Mouse (Mus musculus): ENCODE data around the gene Hipk2. TPM values are rescaled to one million over a fixed set of nuclear protein-coding genes. Genes with fewer than 3 reads are reported as not detected.
A peak's percentile ranks its signal among the peaks of the same experiment; 100 is the strongest.

Gene Hipk2
- polyA plus RNA-seq, 1 experiment from 2014 or later, result 21.8 TPM

DNA sequence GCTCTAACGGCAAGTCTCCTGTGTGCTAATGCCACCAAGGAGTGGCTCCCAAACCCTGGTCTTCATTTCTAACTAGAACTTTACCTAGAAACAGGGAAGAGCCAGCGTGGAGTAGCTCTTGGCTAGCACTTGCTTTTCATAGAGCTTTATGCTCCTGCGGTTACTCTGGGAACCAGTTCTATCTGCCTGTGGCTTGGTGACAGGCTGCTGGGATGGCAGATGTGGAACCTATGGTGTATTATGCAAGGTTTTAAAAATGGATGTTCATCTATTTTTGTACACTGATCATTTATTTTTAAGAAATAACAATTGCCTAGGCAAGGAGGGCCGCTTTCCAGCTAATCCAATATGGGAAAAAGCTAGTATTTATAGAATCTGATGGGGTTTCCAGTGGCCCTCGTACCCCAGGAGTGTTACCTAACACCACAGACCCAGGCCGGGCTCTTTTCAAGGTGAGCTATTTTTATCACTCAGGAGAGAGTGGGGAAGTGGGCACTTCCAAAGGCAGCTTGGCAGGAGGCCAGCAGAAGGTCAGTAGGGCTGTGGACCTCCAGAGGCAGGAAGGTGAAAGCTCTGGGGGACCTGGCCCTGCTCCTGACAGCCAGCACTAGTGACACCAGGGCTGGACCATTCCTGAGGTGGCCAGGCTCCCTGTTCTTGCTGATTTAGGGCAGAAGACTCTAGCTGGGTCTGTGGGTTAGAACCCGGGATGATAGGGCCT lies 171.5 kb downstream of the Hipk2 start:
- WGBS, result 90% methylated on average over 7 of the region's 7 CpGs
- peaks cover 92% of the 10 kb centered on the region for H3K36me3 ChIP-seq
- H3K4me3 ChIP-seq, result no peak overlapping the region
- no peaks in the 10 kb centered on the region for H3K4me1 ChIP-seq
- H3K9me3 ChIP-seq (replicated peaks), result no peaks in the 10 kb centered on the region
- H3K27ac ChIP-seq, result no peak overlapping the region
- no peaks in the 10 kb centered on the region for H3K27me3 ChIP-seq (ENCODE audit: low read depth, poor library complexity, severe bottlenecking)
- DNase-seq (ENCODE audit: low spot score), result no peak

DNA sequence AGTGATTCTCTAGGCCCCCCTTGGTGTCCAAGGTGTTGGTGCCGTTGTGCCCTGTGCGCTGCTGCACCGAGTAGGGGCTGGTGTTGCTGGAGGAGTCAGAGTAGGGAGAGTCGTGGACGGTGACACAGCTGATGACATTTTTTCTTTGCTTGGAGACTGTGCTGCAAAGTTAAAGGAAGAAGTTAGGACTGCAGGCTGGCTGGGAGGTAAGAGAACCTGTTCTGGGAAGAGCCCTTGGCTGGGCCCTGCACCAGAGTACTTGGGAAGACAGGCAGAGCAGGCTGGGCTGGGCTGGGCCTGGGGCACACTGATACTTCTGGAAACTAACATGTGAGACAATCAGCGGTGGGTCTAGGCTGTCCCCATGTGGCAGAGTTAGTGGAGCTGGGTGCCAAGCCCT lies 172.4 kb downstream of the Hipk2 start:
- 92% methylated on average over 6 of the region's 6 CpGs for WGBS
- no peak overlapping the region for H3K4me3 ChIP-seq
- H3K36me3 ChIP-seq, result peaks cover 92% of the 10 kb centered on the region
- DNase-seq (ENCODE audit: low spot score), result no peak
- no peaks in the 10 kb centered on the region for H3K9me3 ChIP-seq (replicated peaks)
- H3K4me1 ChIP-seq, result no peaks in the 10 kb centered on the region
- no peak overlapping the region for H3K27ac ChIP-seq
- H3K27me3 ChIP-seq (ENCODE audit: low read depth, poor library complexity, severe bottlenecking), result no peaks in the 10 kb centered on the region

DNA sequence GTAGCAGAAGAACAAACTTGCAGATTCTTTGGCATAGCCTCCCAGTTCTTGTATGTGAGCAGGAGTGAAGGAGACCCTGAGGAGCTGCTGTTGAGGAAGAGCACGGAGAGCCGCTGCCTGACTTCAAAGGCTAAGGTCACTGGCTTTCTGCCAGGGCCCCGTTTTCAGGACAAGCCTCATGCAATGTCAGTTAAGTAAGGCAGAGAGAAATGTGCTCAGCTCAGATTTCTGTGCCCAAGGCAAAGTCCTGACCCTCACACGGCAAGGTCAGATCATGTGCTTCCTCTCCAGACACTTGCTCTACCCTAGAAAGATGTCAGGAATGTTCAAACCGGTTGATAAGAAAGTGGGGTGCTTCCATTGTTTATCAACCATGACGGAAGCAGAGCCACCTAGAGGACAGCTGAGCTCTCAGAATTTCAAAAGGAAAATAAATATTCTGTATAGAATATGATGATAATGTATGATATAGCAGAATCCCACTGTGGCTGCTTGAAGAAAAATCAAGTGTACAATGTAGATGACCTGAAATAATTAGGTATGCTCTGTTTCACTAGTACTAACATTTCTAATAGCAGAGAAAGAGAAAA lies 173.1 kb downstream of the Hipk2 start:
- Histone ChIP-seq H3K4me1 (no peaks in the 10 kb centered on the region), H3K36me3 (peaks cover 92% of the 10 kb centered on the region), H3K27me3 (ENCODE audit: low read depth, poor library complexity, severe bottlenecking) (no peaks in the 10 kb centered on the region), H3K4me3 (no peak overlapping the region), H3K9me3 (replicated peaks) (no peaks in the 10 kb centered on the region), H3K27ac (no peak overlapping the region)
- no peak for DNase-seq (ENCODE audit: low spot score)
- WGBS, result 59% methylated on average over 6 of the region's 6 CpGs

DNA sequence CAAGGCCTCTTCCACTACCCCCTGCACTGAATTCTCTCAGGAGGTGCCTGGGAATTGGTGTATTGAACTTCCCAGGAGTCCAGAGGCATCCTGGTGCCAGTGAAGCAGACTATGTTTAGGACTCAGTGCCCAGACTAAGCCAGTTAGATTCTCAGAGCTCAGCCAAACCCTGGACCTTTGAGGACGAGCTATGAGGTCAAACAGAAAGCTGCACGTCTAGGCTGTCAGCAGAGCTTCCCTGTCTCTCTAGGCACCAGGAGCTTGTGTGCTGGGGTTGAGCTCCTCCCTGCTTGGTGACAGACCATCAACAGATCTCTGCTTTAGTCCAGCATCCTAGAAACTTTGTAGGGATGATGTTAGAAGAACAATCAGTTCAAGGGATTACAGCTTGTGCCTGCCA lies 174.5 kb downstream of the Hipk2 start:
- Histone ChIP-seq H3K4me1 (no peaks in the 10 kb centered on the region), H3K36me3 (peaks cover 88% of the 10 kb centered on the region), H3K9me3 (replicated peaks) (no peaks in the 10 kb centered on the region), H3K27ac (no peak overlapping the region), H3K27me3 (ENCODE audit: low read depth, poor library complexity, severe bottlenecking) (no peaks in the 10 kb centered on the region), H3K4me3 (no peak overlapping the region)
- no peak for DNase-seq (ENCODE audit: low spot score)
- 59% methylated on average over 2 of the region's 2 CpGs for WGBS

DNA sequence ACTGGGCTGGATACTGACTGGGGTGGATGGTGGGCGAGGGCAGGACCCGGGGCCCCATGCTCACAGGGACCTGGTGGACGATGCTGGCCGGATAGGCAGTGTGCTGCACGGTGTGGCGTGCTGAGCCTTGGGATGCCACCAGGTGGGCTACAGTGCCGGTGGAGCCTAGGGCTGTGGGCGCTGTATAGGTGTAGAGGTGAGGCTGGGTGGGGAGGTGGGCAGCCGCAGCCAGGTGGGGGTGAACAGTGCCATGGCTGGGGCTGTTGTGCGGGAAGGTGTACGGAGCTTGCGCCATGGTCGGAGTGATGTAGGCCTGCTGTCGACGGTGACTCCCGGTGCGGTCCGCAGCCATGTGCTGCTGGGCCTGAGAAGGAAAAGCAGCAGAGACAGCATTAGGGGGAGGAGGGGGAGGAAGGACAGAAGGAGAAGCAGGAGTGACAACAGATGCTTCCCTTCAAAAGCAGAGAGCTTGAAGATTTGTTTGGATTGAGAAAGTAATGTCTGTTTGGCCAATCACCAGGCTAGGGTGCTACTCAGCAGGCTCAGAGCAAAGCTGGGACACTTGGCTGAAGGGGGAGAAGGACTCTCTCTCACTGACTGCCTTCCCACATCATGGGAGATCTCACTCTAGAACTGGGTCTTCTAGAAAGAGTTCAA lies 177.6 kb downstream of the Hipk2 start:
- DNase-seq (ENCODE audit: low spot score), result no peak
- 95% methylated on average over 18 of the region's 18 CpGs for WGBS
- Histone ChIP-seq H3K9me3 (replicated peaks) (no peaks in the 10 kb centered on the region), H3K4me3 (no peak overlapping the region), H3K27ac (no peak overlapping the region), H3K27me3 (ENCODE audit: low read depth, poor library complexity, severe bottlenecking) (no peaks in the 10 kb centered on the region), H3K36me3 (peaks cover 94% of the 10 kb centered on the region), H3K4me1 (no peaks in the 10 kb centered on the region)

DNA sequence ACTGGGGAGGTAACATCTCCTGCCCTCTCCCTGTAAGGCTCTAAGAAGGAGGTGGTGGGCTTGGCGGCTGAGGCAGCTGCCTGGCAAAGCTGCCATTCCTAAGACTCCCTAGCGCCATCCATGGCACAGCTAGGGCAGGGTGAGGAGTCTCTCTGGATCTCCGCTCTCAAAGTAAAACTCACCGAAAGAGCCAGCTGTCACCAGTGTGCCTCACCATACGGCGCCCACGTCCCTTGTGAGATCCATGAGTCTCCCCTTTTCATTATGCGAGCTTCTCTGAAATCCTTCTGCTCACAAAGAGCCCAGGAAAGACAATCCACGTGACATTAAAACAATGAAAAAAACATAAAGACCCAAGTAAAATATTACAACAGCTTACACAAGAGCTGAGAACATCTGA lies 179.4 kb downstream of the Hipk2 start:
- DNase-seq (ENCODE audit: low spot score), result no peak
- Histone ChIP-seq H3K9me3 (replicated peaks) (no peaks in the 10 kb centered on the region), H3K27ac (no peak overlapping the region), H3K36me3 (peaks cover 93% of the 10 kb centered on the region), H3K27me3 (ENCODE audit: low read depth, poor library complexity, severe bottlenecking) (no peaks in the 10 kb centered on the region), H3K4me1 (no peaks in the 10 kb centered on the region), H3K4me3 (no peak overlapping the region)
- 91% methylated on average over 9 of the region's 9 CpGs for WGBS

DNA sequence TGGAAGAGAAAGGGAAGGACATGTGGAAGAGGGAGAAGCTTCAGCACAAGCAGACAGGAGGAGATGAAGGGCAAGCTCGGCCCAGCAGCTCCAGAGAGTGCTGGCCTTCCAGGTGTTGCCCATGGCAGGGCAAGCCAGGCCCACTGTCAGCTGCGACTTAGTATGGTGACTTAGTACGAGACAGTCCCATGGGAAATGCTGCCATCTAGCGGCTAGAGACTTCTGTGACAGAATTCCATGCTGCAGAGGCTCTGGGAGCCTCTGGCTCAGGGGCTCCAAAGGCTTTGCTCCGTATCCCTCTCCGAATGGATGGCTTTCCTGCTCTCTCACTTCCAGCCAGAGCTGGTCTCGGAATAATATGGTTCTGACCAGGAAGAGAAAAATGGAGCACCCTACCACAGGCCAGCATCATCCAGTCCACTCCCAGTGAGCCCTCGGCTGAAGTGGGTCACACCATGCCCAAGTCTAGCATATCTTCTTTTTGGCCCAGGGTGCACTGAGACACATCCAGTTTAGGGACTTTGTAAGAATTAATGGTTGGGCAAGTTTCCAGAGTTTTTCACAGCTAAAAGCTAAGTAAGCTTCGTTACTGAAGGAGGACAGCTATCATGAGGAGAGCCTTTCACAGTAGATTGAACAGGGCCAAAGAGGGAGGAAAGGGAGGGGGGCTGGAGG lies 180.4 kb downstream of the Hipk2 start:
- WGBS, result 34% methylated on average over 9 of the region's 9 CpGs
- peak; percentile 85 for DNase-seq (ENCODE audit: low spot score)
- Histone ChIP-seq H3K4me3 (no peak overlapping the region), H3K9me3 (replicated peaks) (no peaks in the 10 kb centered on the region), H3K4me1 (no peaks in the 10 kb centered on the region), H3K27ac (no peak overlapping the region), H3K36me3 (peaks cover 82% of the 10 kb centered on the region), H3K27me3 (ENCODE audit: low read depth, poor library complexity, severe bottlenecking) (no peaks in the 10 kb centered on the region)

DNA sequence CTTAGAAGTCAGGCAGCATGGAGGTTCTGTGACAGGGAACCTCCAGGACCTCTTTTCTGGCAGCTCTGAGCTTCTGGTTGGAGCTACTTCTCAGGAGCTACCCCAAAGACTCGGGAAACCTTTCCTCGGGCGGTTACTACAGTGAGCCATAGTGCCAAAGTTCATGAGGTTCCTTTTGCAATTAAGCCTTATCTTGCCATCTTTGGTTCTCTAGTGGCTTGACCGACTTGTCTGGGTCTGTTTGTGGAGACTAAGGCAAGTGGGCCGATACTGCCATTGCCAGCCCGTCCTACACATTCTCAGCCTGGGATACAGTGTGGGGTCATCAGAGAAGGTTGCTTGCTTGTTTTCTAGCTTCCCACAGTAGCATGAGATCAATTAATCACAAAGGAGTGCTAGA lies 183.4 kb downstream of the Hipk2 start:
- no peak for DNase-seq (ENCODE audit: low spot score)
- Histone ChIP-seq H3K27ac (no peak overlapping the region), H3K27me3 (ENCODE audit: low read depth, poor library complexity, severe bottlenecking) (no peaks in the 10 kb centered on the region), H3K4me3 (no peak overlapping the region), H3K36me3 (peaks cover 69% of the 10 kb centered on the region), H3K9me3 (replicated peaks) (no peaks in the 10 kb centered on the region), H3K4me1 (no peaks in the 10 kb centered on the region)
- WGBS, result 90% methylated on average over 6 of the region's 6 CpGs

DNA sequence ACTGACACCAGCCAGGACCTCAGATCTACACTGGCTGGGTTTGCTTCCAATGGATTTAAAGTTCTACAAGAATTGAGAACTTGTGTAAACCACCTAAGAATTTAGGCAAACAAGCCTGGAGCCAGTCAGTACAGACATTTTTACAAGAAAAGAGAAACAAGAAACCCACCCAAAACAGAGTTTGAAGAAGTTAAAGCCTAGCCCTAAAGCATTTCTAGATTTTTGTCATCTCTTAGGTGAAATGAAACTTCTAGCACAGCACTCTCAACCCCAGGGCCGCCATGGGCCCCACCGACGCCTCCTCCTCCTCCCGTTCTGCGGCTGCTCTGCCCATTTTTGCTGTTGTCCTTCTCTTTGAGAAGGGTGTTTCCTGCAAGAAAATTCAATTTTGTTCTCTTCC lies 184.9 kb downstream of the Hipk2 start:
- no peaks in the 10 kb centered on the region for H3K9me3 ChIP-seq (replicated peaks)
- peaks cover 59% of the 10 kb centered on the region for H3K36me3 ChIP-seq
- H3K27ac ChIP-seq, result no peak overlapping the region
- H3K27me3 ChIP-seq (ENCODE audit: low read depth, poor library complexity, severe bottlenecking), result no peaks in the 10 kb centered on the region
- DNase-seq (ENCODE audit: low spot score), result no peak
- no peak overlapping the region for H3K4me3 ChIP-seq
- no peaks in the 10 kb centered on the region for H3K4me1 ChIP-seq
- 91% methylated on average over 5 of the region's 5 CpGs for WGBS

DNA sequence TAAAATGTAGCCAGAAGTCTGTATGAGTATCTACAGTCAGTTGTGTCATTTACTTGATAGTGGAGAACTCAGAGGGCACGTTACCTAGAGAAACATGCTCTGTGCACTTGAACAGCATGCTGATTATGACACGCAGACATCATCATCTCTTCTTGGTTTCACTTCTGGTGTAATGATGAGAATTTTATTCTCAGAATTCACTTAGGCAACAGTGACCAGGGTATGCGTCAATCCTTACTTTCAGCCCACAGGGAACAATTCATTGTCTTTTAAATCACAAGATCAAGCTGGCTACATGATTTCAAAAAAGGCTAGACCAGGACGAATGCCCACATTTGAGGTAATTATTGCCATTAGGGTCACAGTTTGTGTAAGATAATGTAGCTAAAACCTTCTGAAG lies 185.3 kb downstream of the Hipk2 start:
- H3K27ac ChIP-seq, result no peak overlapping the region
- no peaks in the 10 kb centered on the region for H3K27me3 ChIP-seq (ENCODE audit: low read depth, poor library complexity, severe bottlenecking)
- 94% methylated on average over 4 of the region's 4 CpGs for WGBS
- no peak overlapping the region for H3K4me3 ChIP-seq
- peaks cover 54% of the 10 kb centered on the region for H3K36me3 ChIP-seq
- H3K9me3 ChIP-seq (replicated peaks), result no peaks in the 10 kb centered on the region
- H3K4me1 ChIP-seq, result no peaks in the 10 kb centered on the region
- DNase-seq (ENCODE audit: low spot score), result no peak

DNA sequence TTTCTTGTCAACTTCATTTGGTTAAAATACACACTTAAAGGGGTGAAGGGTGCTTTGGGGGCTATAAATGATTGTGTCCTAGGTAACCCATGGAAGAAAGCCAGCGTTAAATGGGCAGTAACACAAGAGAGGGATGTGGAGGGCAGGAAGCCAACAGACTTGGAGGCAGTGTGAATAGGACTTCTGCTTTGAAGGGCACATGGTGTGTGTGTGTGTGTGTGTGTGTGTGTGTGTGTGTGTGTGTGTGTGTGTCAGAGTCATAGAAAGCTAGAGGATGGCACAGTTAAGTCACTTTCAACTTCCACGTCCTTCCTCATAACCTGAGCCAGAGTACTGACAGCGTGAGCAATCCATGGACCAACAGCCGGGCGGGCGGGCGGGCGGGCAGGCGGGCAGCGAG lies 187.1 kb downstream of the Hipk2 start:
- H3K27me3 ChIP-seq (ENCODE audit: low read depth, poor library complexity, severe bottlenecking), result no peaks in the 10 kb centered on the region
- no peaks in the 10 kb centered on the region for H3K9me3 ChIP-seq (replicated peaks)
- 91% methylated on average over 10 of the region's 10 CpGs for WGBS
- peaks cover 39% of the 10 kb centered on the region for H3K36me3 ChIP-seq
- no peak overlapping the region for H3K27ac ChIP-seq
- no peak overlapping the region for H3K4me3 ChIP-seq
- H3K4me1 ChIP-seq, result no peaks in the 10 kb centered on the region
- no peak for DNase-seq (ENCODE audit: low spot score)

DNA sequence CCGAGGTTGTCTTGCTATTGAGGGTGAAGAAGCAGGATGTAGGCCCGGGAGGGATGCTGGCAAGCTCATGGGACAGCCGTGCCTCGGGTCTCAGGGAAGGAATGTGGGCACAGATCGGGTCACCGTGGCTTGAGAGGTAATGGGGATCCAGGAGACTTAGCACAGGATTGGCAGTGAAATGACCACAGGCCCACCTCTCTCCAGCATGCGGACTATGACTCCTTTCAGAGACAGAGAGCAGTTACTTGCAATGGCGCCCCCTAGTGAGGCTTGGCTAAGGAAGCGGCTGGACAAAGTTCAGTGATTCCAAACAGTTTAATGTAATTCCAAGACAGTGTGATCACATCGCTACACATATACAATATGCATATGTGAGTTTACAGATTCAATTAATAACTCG lies 188.7 kb downstream of the Hipk2 start:
- no peaks in the 10 kb centered on the region for H3K27me3 ChIP-seq (ENCODE audit: low read depth, poor library complexity, severe bottlenecking)
- no peak overlapping the region for H3K4me3 ChIP-seq

DNA sequence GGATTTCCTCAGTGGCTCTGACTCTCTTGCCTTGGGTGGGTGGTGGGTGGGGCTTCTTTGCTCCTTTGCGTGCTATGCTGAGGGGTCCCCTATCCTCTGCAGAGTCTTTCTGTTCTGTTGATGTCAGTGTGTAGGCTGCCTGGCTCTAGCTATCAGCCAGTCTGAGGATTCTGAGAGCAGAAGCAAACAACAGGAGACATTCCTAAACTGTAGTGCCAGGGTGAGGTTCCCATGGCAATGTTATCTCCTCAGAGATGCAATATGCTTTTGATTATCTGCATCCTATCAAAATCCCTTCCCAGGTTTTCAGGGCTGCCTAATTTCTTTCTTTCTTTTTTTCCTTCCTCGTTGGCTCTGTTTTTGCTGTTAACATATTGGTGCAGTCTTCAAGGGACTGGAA lies 193.4 kb downstream of the Hipk2 start:
- no peak overlapping the region for H3K4me3 ChIP-seq
- H3K4me1 ChIP-seq, result 0 out of 2 replicates have a peak, but pooled peaks cover 3% of the 10 kb centered on the region
- peaks cover 4% of the 10 kb centered on the region for H3K36me3 ChIP-seq
- no peak overlapping the region for H3K27ac ChIP-seq
- WGBS, result 61% methylated on average over 2 of the region's 2 CpGs
- H3K9me3 ChIP-seq (replicated peaks), result no peaks in the 10 kb centered on the region
- DNase-seq (ENCODE audit: low spot score), result no peak
- H3K27me3 ChIP-seq (ENCODE audit: low read depth, poor library complexity, severe bottlenecking), result no peaks in the 10 kb centered on the region

More for the DNA sequence above, 188.7 kb downstream of the Hipk2 start:
- Histone ChIP-seq H3K4me1 (no peaks in the 10 kb centered on the region), H3K27ac (no peak overlapping the region), H3K36me3 (peaks cover 23% of the 10 kb centered on the region), H3K9me3 (replicated peaks) (no peaks in the 10 kb centered on the region)
- peak; percentile 56 for DNase-seq (ENCODE audit: low spot score)
- 66% methylated on average over 11 of the region's 11 CpGs for WGBS
